Mouse (Mus musculus): ENCODE measurements around the gene Rab39. TPM values are rescaled to one million over a fixed set of nuclear protein-coding genes. Genes with fewer than 3 reads are reported as not detected.

Rab39 gene
- polyA plus RNA-seq, 1 experiment from 2014 or later: 3.9 TPM

DNA sequence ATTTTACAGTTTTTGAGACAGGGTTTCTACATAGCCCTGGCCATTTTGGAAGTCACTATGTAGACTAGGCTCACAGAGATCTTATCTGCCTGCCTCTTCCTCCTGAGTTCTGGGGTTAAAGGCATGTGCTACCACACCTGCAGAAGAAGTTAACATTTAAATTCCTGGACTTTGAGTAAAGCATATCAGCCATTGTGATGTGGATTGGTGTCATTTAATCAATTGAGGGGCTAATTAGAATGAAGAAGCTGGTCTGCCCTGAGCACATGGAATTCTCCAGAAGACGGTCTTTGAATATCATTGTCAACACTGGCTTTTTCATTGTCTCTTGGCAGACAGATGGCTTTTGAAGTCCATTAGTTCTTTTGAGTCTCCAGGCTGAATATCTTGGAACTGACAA, 25.2 kb downstream of the Rab39 start:
- Histone ChIP-seq H3K9me3 (replicated peaks) (no peaks in the 10 kb centered on the region), H3K4me1 (no peaks in the 10 kb centered on the region), H3K36me3 (no peaks in the 10 kb centered on the region), H3K27ac (replicated peaks) (no peak overlapping the region), H3K4me2 (no peak overlapping the region), H3K4me3 (replicated peaks) (no peak overlapping the region), H3K27me3 (replicated peaks) (no peaks in the 10 kb centered on the region), H3K9ac (replicated peaks) (no peak overlapping the region)
- 72% methylated on average over 1 of the region's 1 CpGs for WGBS
- no peak for ATAC-seq (ENCODE audit: low FRiP score)

DNA sequence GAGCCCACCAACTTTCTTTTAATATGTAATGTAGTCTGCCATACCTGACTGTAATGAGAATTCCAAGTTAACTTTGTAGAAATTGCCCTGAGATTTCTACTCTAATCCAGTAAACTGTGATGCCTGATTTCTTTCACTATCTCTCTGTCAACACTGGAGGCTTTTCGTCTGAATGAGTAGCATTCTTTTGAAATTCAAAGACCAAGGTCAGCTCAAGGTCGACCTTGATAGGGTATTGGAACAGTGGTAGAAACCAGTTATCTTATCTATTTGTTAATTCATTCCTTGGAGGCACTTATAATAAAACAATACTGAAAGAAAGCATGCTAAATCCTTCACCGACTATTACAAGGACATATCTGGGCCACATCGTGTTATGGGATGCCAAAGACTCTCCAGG, 29.1 kb downstream of the Rab39 start:
- ATAC-seq (ENCODE audit: low FRiP score): no peak
- Histone ChIP-seq H3K27me3 (replicated peaks) (no peaks in the 10 kb centered on the region), H3K4me2 (no peak overlapping the region), H3K9me3 (replicated peaks) (no peaks in the 10 kb centered on the region), H3K4me3 (replicated peaks) (no peak overlapping the region), H3K27ac (replicated peaks) (no peak overlapping the region), H3K9ac (replicated peaks) (no peak overlapping the region), H3K36me3 (no peaks in the 10 kb centered on the region), H3K4me1 (no peaks in the 10 kb centered on the region)
- WGBS: 72% methylated on average over 4 of the region's 4 CpGs

DNA sequence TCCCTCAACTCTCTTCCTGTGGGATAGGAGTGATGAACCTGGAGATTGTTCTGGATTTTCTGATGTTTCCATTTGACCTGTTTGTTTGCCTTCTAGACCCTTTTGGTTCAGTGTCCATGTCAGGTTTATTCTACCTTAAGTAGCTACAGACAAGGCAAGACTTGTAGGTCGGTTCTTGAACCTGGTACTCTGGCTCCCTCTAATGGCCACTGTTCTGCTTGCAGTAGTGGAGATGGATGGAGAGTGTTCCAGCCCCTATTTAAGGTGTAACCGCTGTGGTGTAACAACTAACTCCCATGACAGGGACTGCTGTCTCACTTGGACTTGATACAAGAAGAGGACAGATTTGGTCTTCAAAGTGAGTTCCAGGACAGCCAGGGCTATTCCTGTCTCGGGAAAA, 32.5 kb downstream of the Rab39 start:
- Histone ChIP-seq H3K9ac (replicated peaks) (no peak overlapping the region), H3K27ac (replicated peaks) (no peak overlapping the region), H3K36me3 (no peaks in the 10 kb centered on the region), H3K4me1 (no peaks in the 10 kb centered on the region), H3K27me3 (replicated peaks) (no peaks in the 10 kb centered on the region), H3K9me3 (replicated peaks) (no peaks in the 10 kb centered on the region), H3K4me2 (no peak overlapping the region), H3K4me3 (replicated peaks) (no peak overlapping the region)
- WGBS: 19% methylated on average over 3 of the region's 3 CpGs
- no peak for ATAC-seq (ENCODE audit: low FRiP score)

DNA sequence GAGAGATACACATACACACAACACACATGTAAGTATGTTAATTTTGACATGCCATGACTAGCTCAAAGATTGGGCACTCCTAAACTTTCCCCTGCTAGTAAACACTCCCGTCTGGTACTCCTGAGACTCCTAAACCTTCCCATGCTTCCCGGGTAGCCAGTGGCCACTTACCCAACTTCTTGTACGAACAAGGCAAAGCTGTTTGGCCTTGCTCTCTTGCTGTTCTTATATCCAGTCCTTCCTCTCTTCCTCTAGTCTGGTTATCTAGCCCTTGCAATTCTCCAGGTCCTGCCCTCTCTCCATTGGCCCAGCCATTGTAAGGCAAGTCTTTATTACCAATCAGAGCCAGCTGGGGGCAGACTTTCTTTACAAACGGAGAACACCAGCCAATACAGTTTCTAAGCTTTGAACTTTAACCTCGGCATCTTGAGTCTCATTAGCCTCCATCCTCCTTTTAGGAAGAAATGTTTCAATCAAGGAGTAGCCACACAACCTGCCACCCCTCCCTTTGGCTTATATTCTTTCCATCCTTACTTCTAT, 36.3 kb downstream of the Rab39 start, which contains the start of gene Cul5:
Gene Cul5 (minus strand): TSS at position 335 of the 540 bp plus-strand sequence.
- WGBS: 56% methylated on average over 5 of the region's 5 CpGs
- H3K27ac ChIP-seq (replicated peaks): no peak within 1 kb of the TSS
- peaks cover 21% of the 10 kb centered on the region for H3K4me1 ChIP-seq
- no peaks in the 10 kb centered on the region for H3K36me3 ChIP-seq
- no peaks in the 10 kb centered on the region for H3K27me3 ChIP-seq (replicated peaks)
- no peak within 1 kb of the TSS for H3K9ac ChIP-seq (replicated peaks)
- no peak within 1 kb of the TSS for H3K4me2 ChIP-seq
- ATAC-seq (ENCODE audit: low FRiP score): no peak
- no peak within 1 kb of the TSS for H3K4me3 ChIP-seq (replicated peaks)
- H3K9me3 ChIP-seq (replicated peaks): no peaks in the 10 kb centered on the region

DNA sequence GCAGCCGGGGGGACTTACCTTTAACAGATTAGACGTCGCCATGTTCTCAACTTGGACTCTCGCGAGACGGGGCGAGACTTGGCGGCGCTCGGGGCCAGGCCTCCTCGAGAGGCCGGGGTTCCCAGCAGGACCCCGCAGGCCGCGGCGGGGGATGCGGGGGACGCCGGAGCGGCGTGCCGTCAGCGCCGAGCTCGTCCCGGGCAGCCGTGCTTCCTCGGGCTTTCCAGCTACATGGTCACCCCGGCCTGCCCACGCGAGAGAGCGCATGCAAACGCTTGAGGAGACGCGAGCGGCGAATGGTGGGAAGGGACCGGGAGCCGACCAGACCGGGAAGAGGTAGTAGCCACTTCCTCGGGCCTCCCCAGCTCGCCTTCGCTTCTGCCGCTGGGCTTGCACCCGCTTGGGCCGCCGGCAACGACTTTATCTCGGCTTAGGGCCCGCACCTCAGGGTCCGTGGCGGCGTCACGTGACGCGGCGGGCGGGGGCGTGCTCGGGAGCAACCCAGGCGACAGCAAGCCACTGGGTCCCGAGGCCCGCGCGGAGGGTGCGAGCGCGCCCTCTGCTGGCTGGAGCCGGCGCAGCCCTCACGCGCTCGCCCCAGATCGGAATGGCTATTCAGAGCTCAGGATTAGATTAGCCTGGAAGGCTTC, 38.9 kb downstream of the Rab39 start:
- Histone ChIP-seq H3K27ac (replicated peaks) (peak overlapping the region; percentile 99), H3K4me3 (replicated peaks) (peak overlapping the region; percentile 74), H3K9me3 (replicated peaks) (no peaks in the 10 kb centered on the region), H3K27me3 (replicated peaks) (no peaks in the 10 kb centered on the region), H3K9ac (replicated peaks) (peak overlapping the region; percentile 99), H3K4me1 (peaks cover 27% of the 10 kb centered on the region), H3K4me2 (peak overlapping the region; percentile 77), H3K36me3 (no peaks in the 10 kb centered on the region)
- peak; percentile 98 for ATAC-seq (ENCODE audit: low FRiP score)
- WGBS: under 1% methylated on average over 74 of the region's 74 CpGs

DNA sequence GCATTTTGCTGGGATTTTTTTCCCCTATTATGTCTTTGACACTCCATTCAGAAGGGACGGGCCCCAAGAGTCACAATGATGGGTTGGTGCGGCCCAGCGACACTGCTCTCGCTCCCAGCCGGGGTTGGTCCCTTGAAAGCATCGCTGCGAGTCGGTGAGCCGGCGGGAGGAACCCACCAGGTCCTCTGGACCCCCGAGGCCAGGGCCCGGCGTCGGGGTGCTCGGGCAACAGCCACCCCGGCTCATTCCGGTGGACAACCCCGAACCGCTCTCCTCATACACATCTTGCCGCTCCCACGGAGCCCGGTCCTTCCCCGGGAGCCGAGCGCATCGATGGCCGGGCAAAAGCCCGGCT, 39.4 kb downstream of the Rab39 start:
- peak overlapping the region; percentile 77 for H3K4me2 ChIP-seq
- no peaks in the 10 kb centered on the region for H3K9me3 ChIP-seq (replicated peaks)
- WGBS: 0% methylated on average over 28 of the region's 28 CpGs
- H3K27me3 ChIP-seq (replicated peaks): no peaks in the 10 kb centered on the region
- H3K36me3 ChIP-seq: no peaks in the 10 kb centered on the region
- H3K27ac ChIP-seq (replicated peaks): peak overlapping the region; percentile 99
- peak overlapping the region; percentile 99 for H3K9ac ChIP-seq (replicated peaks)
- ATAC-seq (ENCODE audit: low FRiP score): peak; percentile 36
- peak overlapping the region; percentile 74 for H3K4me3 ChIP-seq (replicated peaks)
- H3K4me1 ChIP-seq: peaks cover 27% of the 10 kb centered on the region

DNA sequence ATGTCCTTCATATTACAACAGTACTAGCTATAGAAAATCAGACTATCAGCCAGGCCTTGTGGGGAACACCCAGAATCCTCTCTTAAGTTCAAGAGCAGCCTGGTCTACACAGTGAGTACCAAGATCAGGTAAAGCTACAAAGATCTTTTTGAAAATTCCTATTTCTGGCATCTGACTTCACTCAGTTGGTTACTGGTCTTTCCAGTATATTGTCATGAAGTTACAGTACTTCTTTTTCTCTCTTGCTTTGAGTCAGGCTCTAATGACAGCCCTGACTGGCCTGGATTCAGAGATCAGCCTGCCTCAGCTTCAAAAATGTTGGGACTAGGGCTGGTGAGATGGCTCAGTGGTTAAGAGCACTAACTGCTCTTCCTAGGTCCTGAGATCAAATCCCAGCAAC, 40.6 kb downstream of the Rab39 start:
- Histone ChIP-seq H3K4me2 (peak overlapping the region; percentile 77), H3K4me1 (peaks cover 27% of the 10 kb centered on the region), H3K27ac (replicated peaks) (no peak overlapping the region), H3K36me3 (no peaks in the 10 kb centered on the region), H3K4me3 (replicated peaks) (peak overlapping the region; percentile 74; the same call in 1 of the 2 replicates), H3K9ac (replicated peaks) (no peak overlapping the region), H3K27me3 (replicated peaks) (no peaks in the 10 kb centered on the region), H3K9me3 (replicated peaks) (no peaks in the 10 kb centered on the region)
- no peak for ATAC-seq (ENCODE audit: low FRiP score)

DNA sequence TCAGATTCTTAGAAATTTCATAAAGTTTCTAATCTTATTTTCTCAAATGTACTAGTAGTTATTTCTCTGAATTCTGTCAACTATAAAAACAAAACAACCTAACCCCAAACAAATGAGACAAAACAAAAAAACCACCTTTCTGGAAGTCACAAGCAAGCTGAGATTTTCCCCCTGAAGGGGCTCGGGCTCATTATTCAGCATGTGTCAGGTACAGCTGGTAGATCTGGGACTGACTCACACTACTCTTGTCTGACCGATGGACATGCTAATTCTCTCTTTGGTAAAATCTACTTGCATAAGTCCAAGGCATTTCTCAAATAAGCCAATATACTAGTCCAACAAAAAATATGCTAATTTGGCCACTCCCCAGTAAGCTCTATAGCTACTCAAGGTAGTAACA, 41.2 kb downstream of the Rab39 start:
- Histone ChIP-seq H3K4me1 (peaks cover 27% of the 10 kb centered on the region), H3K36me3 (no peaks in the 10 kb centered on the region), H3K27me3 (replicated peaks) (no peaks in the 10 kb centered on the region), H3K4me2 (0 out of 2 replicates have a peak overlapping the region, but pooled peaks have one; percentile 77), H3K9ac (replicated peaks) (0 out of 2 replicates have a peak overlapping the region, but pooled peaks have one; percentile 14), H3K4me3 (replicated peaks) (no peak overlapping the region), H3K9me3 (replicated peaks) (no peaks in the 10 kb centered on the region), H3K27ac (replicated peaks) (no peak overlapping the region)
- no peak for ATAC-seq (ENCODE audit: low FRiP score)
- WGBS: 85% methylated on average over 2 of the region's 2 CpGs

DNA sequence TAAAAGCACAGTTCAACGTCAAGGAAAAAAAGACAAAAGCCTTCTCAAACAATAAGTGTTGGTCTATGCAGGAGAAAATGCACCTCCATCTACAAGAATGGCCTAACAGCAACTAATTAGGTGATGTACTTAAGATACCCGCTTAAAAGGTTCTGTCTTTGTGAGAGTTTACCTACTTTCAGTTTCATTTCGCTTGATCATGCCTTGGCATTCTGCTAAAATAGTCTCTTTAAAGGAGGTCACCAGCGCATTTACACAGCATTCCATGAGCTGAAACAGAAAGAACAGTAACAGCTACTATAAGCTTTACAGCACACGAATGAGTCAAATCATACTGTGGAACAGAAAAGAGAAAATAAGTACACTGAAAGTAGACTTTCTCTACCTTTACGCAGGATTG, 71.2 kb downstream of the Rab39 start:
- Histone ChIP-seq H3K9ac (replicated peaks) (no peak overlapping the region), H3K9me3 (replicated peaks) (no peaks in the 10 kb centered on the region), H3K4me3 (replicated peaks) (no peak overlapping the region), H3K4me2 (no peak overlapping the region), H3K4me1 (no peaks in the 10 kb centered on the region), H3K27ac (replicated peaks) (no peak overlapping the region), H3K36me3 (peaks cover 57% of the 10 kb centered on the region), H3K27me3 (replicated peaks) (no peaks in the 10 kb centered on the region)
- no peak for ATAC-seq (ENCODE audit: low FRiP score)
- 94% methylated on average over 6 of the region's 6 CpGs for WGBS

Other genes starting within 250 kb of the Rab39 start
- gene Atm, start 169.5 kb downstream of the Rab39 start, polyA plus RNA-seq (2015; fragmentation: Nextera tagmentation; extraction: Ambion mirVana): 9.2 and 11.8 TPM in 2 replicates
- 9.0 and 10.7 TPM in 2 replicates for gene Npat, start 169.2 kb downstream of the Rab39 start, polyA plus RNA-seq (2015; fragmentation: Nextera tagmentation; extraction: Ambion mirVana)
- gene Acat1, start 95.8 kb downstream of the Rab39 start, polyA plus RNA-seq (2015; fragmentation: Nextera tagmentation; extraction: Ambion mirVana): 173 and 180 TPM in 2 replicates
- 39.9 and 40.7 TPM in 2 replicates for gene Cul5, start 36.2 kb downstream of the Rab39 start, polyA plus RNA-seq (2015; fragmentation: Nextera tagmentation; extraction: Ambion mirVana)
- gene Slc35f2, start 65.3 kb upstream of the Rab39 start, polyA plus RNA-seq (2015; fragmentation: Nextera tagmentation; extraction: Ambion mirVana): 25.6 and 29.8 TPM in 2 replicates
- 8.9 and 11.3 TPM in 2 replicates for gene Sln, start 143.9 kb upstream of the Rab39 start, polyA plus RNA-seq (2015; fragmentation: Nextera tagmentation; extraction: Ambion mirVana)

Measured in neural tube, embryonic 15.5 days (tissue).